Mouse (Mus musculus) bone marrow macrophage, adult 2 months (primary cell): ENCODE measurements around the gene Olfm2.

Experiments used
- CTCF ChIP-seq: IDR thresholded peaks from 2 replicates; pipeline ENCODE4 v1.5.1; 2012; ENCODE audit warnings: low read depth, mild to moderate bottlenecking, low read length, moderate library complexity
- POLR2A ChIP-seq: IDR thresholded peaks from 2 replicates; pipeline ENCODE4 v1.6.1; 2012; ENCODE audit warnings: mild to moderate bottlenecking, low read depth, low read length, borderline replicate concordance

GRCm38 (mm10) chr9:20705981-20706380, 40.2 kb downstream of the Olfm2 start:
- TF ChIP-seq CTCF (no peak), POLR2A (no peak)
